Mouse (Mus musculus) embryonic stem cell, embryonic (primary cell): Measurements from ENCODE around the gene Slc22a15.
"Not testable (repeated sequence)": the region's sequence is repeated elsewhere in the genome, so short reads cannot be mapped to it uniquely, and the experiment has no call there.

ENCODE experiments used
- CTCF ChIA-PET, 4 experiments: fragments of 300-600 bp in 2 of 4; fragments of 350-600 bp in 2 of 4; sonication (Branson Sonifier 250); formaldehyde crosslinking; loops; one replicate each; lab custom pipeline; 2022; ENCODE audit warnings: inconsistent platforms in 2 of 4; lab: Charles Lee
- POLR2A ChIA-PET, 4 experiments: fragments of 300-600 bp in 2 of 4; fragments of 350-600 bp in 2 of 4; sonication (Branson Sonifier 250); formaldehyde crosslinking; loops; one replicate each; lab custom pipeline; 2022; ENCODE audit warnings: antibody characterized with exemption in 4 of 4, inconsistent platforms in 1 of 4; lab: Charles Lee

Slc22a15 gene

DNA sequence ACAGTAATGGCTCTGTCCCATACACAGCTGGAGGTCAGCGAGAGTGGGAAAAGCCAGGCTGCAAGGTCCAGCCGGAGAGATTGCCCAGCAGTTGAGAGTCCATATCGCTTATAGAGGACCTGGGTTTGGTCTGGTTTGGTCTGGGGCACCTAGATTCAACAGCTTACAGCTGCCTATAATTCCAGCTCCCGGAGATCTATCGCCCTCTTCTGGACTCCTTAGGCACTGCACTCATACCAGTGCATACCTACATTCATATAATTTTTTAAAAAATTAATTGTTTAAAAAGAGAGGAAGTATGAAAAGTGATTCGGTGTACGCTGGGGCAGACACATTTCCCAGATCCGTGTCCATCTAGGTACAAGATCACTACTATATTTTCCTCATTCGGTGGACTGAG is 84.9 kb downstream of the Slc22a15 start:
- CTCF ChIA-PET = interaction anchor here (0.6 to 2.6 kb wide), 45 partner anchors 8 to 1040 kb away, joined by 3 to 17 read pairs (median 3); partner anchors contain the start of genes Atp1a1 (in 1 of the 4) and Mab21l3 (in 1 of the 4)
- POLR2A ChIA-PET = interaction anchor here in 2 of 4 experiments (1.0 to 1.4 kb wide), 3 partner anchors 9 to 235 kb away, joined by 3 to 5 read pairs (median 3); no protein-coding TSS in a partner anchor

DNA sequence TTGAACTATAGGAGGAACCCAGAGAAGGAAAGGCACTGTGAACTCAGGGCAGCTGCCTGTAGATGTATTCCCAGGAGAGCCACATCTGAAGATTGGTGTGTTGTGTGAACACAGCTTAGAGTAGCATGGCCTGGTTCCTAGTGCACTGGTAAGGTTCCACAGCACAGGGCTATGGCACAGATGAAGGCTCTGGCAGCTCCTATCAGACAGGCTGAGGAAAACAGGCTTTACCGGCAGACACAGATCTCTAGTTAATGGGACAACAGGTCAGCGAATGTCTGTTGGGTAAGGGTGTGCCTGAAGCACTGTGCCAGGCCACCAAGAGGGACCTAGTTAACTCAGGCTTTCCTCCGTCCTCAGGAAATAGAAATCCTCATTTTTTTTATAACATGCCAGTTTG is 87.3 kb downstream of the Slc22a15 start:
- POLR2A ChIA-PET = interaction anchor here in 2 of 4 experiments (0.6 to 1.5 kb wide), 3 partner anchors 10 to 361 kb away, joined by 3 to 4 read pairs (median 3); no protein-coding TSS in a partner anchor

DNA sequence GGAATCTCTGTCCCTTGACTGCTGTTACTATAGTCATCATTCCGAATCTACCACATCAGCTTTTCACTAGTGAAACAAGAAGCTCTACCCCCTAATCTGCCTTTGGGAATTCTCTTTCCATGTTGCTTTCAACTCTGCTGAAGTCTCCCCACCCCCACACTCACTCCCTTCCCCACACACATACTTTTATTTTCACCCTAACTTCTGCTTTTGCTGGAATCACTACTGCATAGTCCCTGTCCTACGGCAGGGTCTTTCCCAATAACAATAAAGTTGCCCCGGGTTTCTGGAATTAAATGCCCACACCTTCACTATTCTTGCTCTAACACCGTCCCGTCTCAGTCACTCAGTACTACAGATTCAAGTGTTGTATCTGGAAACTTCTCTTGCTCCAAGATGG is 87.7 kb downstream of the Slc22a15 start:
- ChIA-PET POLR2A (interaction anchor here in 3 of 4 experiments (0.6 to 1.5 kb wide), 14 partner anchors 12 to 691 kb away, joined by 3 to 8 read pairs (median 4); partner anchors contain the start of genes Atp1a1 (in 1 of the 3), Mab21l3 (in 1 of the 3) and Slc22a15 (in 1 of the 3)), CTCF (interaction anchor here in 3 of 4 experiments (0.6 to 1.1 kb wide), 9 partner anchors 24 to 533 kb away, joined by 3 to 6 read pairs (median 3); no protein-coding TSS in a partner anchor)

More for the DNA sequence above, 87.3 kb downstream of the Slc22a15 start:
- CTCF ChIA-PET = no interaction called here

DNA sequence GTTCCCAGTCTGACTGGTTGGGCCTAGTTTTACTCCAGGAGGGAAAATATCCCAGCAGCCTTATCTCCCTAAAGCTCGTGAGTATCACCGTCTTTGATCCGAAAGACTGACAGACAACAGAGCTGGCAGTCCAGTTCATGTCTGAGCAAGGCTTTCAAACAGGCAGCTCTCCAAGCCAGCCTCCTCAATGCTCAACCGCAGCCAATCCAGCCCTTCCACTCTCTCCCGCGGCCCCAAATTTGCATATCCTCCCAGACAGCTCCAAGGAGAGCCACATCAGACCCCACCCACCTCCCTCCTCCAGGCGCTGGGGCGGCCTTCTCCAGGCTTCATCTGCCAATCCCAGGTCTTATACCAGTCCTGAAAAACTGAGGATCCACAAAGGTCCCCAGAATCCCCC is 88.2 kb downstream of the Slc22a15 start:
- ChIA-PET POLR2A (interaction anchor here in 3 of 4 experiments (0.5 to 1.5 kb wide), 17 partner anchors 10 to 690 kb away, joined by 3 to 8 read pairs (median 4); partner anchors contain the start of genes Atp1a1 (in 1 of the 3), Mab21l3 (in 1 of the 3) and Slc22a15 (in 1 of the 3)), CTCF (interaction anchor here in 3 of 4 experiments (0.6 to 1.1 kb wide), 10 partner anchors 15 to 532 kb away, joined by 3 to 6 read pairs (median 3); no protein-coding TSS in a partner anchor)

DNA sequence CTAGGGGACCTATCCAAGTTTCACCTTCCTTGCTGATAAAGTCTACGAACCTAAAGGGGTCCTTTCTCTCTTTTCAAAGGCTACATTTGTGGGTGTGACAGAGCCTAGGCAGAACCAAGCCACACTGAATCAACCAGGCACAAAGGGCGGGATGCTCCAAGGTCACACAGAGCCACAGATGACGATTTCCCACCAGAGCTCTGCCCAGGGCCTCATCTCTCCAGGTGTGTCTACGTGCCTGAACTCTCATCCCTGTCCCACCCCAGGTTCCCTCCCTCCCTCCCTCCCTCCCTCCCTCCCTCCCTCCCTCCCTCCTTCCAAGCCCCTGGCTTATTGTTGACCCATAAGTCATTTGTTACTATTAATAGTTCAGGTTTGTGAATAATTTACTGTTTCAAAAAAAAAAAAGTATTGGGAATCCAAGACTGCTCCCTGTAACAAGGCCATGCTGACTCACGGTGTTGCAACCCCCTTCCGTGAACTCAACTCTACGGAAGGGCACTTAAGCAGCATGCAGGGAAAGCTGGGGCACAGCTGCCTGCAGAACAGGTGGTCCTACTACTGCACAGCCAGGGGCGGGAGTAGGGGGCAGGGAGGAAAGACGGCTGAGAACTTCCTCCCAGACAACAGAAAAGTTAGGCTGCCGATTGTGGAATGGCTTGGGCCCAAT is 92.9 kb downstream of the Slc22a15 start:
- CTCF ChIA-PET = interaction anchor here in 1 of 4 experiments (0.6 kb wide), 1 partner anchor 164 kb away, joined by 3 read pairs; no protein-coding TSS in a partner anchor
- POLR2A ChIA-PET = interaction anchor here in 1 of 4 experiments (0.5 to 0.9 kb wide), 2 partner anchors 26 to 418 kb away, joined by 3 to 4 read pairs; no protein-coding TSS in a partner anchor

DNA sequence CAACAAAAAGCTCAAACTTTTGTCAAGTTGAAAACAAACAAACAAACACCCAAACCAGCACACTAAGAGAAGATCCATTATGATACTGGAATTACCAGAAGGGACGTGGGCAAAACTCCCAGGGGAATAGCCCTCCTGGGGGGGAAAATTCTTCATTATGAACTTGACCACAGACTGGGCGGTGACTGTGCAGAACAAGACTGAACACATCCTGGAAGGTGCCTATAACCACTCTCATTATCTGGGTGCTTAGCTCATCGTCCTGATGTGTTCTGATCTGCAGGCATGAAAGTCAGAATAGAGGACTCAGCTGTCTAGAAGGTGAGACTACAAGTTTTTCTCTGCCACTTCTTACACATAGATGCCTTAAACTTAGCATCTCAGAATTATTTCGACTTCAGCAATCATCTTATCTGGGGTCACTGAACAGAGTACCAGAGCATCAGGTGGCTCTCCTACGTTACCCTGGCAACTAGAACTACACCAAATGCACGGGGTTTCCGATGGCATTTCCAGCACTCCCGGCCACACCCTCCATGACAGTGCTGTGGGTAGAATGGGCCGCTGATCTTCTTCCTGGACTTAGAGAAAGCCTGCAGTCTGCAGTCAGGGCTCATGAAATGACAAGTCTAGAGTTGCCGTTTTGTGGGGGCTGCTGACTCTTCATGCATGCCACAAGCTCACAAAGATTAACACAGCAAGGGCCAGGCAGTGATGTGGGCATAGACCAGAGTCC is 94.2 kb downstream of the Slc22a15 start:
- ChIA-PET POLR2A (interaction anchor here in 1 of 4 experiments (1.1 kb wide), 1 partner anchor 9 kb away, joined by 5 read pairs; no protein-coding TSS in a partner anchor), CTCF (no interaction called here)

DNA sequence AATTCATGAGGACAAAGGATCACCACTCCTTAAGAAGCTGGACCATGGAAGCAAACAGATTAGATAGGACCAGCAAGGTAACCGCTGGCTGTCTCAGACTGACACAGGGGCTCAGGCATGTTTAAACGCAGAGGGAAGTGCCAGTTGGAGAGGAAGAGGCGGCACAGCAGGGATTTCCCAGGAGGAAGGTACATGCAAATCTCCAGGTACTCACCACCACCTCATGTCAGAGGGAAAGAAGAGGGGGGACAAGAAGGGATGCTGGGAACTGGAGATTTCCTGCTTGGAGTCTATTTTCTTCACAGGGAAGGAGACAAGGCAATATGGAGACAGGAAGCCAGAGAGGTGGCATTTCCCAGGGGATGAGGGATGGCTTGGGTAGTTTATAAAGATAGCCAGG is 95.7 kb downstream of the Slc22a15 start:
- POLR2A ChIA-PET = no interaction called here
- CTCF ChIA-PET = interaction anchor here in 2 of 4 experiments (0.6 to 0.8 kb wide), 2 partner anchors 16 to 325 kb away, joined by 3 read pairs; no protein-coding TSS in a partner anchor

DNA sequence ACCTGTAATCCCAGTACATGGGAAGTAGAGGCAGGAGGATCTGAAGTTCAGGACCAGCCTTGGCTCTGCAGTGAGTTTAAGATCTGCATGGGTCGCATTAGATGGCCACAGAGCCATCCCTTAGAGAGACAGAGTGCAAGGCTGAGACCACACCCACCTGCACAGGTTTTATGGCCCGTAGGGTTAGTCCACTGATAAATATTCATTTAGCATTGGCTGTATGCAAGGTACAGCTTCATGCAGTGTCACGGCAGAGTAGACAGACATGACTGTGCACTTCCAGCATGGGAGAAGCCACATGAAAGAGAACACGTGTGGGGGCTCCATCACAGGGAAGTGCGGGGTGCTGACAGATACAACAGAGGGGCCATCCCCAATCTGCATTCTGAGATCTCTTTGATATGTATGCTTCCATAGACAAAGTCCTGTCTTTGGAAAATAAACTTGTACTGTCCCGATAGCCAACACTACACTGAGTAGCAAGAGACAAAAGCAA is 97.0 kb downstream of the Slc22a15 start:
- POLR2A ChIA-PET = interaction anchor here in 1 of 4 experiments (0.6 kb wide), 1 partner anchor 10 kb away, joined by 3 read pairs; no protein-coding TSS in a partner anchor
- CTCF ChIA-PET = no interaction called here

DNA sequence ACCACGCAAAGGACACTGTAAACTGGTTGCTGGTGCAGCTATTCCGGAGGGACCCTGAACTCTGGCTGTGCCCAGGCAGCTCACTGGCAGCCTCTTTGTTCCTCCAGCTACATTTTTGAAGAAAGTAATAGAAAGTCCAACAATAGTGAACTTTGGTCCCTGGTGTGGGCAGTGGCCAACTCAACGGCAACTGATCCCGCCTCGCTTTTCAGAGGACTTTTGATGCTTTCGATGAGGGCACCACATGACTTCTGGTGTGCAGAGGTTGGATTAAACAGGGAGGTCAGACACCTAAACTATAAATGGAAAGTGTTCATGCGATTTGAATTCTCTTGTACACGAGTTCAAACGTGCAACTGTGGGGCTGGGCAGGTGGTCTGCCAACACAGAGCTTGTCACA is 99.9 kb downstream of the Slc22a15 start:
- CTCF ChIA-PET = interaction anchor here in 2 of 4 experiments (0.7 to 2.5 kb wide), 2 partner anchors 15 to 979 kb away, joined by 3 to 11 read pairs; no protein-coding TSS in a partner anchor
- POLR2A ChIA-PET = no interaction called here

DNA sequence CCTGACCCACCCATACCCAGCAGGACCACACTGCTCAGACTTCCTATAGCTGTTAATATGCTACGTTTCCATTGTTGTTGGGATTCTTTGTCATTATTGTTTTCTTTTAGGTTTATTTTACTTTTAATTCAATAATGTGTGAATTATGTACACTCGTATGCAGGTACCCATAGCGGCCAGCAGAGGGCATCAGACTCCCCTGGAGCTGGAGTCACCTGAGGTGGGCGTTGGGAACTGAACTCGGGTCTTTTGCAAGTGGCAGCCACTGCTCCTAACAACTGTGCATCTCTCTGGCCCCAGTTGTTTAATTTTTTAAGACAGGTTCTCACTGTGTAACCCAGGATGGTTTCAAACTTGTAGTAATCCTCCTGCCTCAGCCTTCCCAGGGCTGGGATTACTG is 102.2 kb downstream of the Slc22a15 start:
- ChIA-PET POLR2A (interaction anchor here in 1 of 4 experiments (0.6 kb wide), 1 partner anchor 457 kb away, joined by 3 read pairs; no protein-coding TSS in a partner anchor), CTCF (interaction anchor here (0.6 to 2.2 kb wide), 9 partner anchors 10 to 518 kb away, joined by 3 to 9 read pairs (median 4); no protein-coding TSS in a partner anchor)

DNA sequence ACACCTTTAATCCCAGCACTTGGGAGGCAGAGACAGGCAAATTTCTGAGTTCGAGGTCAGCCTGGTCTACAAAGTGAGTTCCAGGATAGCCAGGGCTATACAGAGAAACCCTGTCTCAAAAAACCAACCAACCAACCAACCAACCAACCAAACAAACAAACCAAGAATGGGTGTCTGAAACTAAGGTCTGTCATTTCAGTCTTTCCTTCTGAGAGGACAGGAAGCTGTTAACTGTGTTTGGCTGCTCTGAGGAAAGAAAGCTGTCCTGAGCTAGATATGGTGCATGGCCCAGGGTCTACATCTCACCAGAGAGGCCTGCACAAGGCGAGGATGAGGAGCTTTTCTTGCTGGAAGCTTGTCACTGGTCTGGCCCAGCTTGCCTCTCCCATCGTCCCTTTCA is 103.5 kb downstream of the Slc22a15 start:
- CTCF ChIA-PET = interaction anchor here in 2 of 4 experiments (1.0 to 2.2 kb wide), 5 partner anchors 9 to 327 kb away, joined by 3 to 9 read pairs (median 4); no protein-coding TSS in a partner anchor
- POLR2A ChIA-PET = not testable (repeated sequence)

DNA sequence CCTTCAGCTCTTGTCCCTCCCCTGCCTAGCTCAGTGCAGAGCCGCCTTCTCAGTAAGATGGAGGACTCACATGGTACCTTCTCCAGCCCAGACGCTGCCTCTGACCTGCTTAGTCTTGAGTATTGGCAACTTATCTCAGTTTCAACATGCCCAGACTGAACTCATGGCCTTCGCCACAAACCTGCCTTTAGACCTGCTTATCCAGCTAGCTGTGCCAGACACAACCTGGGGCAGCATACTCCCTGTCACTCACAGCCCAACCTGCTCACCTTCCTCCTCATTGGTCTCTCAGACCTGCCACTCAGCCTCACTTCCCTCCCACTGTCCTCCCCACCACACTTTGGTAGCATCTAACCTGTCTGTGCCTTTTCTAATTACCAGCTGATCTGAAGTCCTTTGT is 108.2 kb downstream of the Slc22a15 start:
- ChIA-PET CTCF (interaction anchor here in 2 of 4 experiments (1.0 to 1.2 kb wide), 2 partner anchors 23 to 535 kb away, joined by 3 to 4 read pairs; no protein-coding TSS in a partner anchor), POLR2A (interaction anchor here in 2 of 4 experiments (0.6 to 1.5 kb wide), 2 partner anchors 23 to 101 kb away, joined by 3 read pairs; no protein-coding TSS in a partner anchor)

DNA sequence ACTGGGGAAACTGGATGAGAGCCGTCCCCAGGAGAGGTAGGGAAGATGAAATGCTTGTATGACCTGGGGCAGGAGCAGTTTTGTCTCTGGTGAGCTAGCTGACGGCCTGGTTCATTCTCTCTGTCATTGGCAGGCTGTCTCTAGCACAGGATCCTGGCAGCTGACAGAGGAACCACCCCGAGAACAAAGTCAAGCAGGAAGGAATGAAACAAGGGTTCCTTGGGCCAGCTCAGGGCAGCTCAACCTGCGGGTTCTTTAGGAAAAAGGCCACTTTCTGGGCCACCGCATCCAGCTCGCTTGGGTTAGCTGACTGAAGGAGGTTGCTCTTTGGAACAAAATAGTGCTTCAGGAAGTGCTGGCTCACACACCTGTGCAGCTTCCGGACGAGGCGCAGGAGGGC is 109.5 kb downstream of the Slc22a15 start:
- CTCF ChIA-PET = interaction anchor here in 3 of 4 experiments (0.6 to 3.8 kb wide), 5 partner anchors 241 to 520 kb away, joined by 3 to 37 read pairs (median 3); no protein-coding TSS in a partner anchor
- POLR2A ChIA-PET = interaction anchor here in 3 of 4 experiments (0.9 to 1.5 kb wide), 4 partner anchors 21 to 438 kb away, joined by 3 to 4 read pairs (median 4); partner anchors contain the start of gene Igsf3 (in 1 of the 3)

DNA sequence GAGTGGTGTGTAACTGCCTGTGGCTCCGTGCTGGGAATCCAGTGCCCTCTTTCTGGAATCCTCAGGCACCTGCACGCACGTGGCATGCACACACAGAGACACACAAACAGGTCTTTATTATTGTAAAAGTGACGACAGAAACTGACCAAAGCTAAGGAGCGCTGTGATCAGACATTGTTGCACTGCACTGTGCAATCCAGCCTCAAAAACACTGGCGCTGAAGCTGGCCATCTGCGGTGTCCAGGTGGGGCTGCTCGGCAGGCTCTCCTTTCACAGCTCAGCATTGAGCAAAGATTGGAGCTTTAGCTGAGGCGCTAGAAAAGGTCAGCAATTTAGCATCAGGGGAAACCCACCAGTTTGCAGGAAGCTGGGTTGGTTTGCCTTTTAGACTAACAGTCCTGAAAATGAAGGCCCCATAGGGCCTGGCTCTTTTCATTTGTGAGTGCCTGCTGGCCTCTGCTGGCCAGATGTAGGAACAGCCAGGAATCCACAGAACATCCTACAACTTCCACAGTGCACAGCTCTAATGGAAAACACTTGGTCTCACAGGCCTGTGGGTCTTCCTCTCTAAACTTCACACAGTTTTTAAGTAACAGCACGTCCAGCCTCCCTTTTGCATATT is 111.8 kb downstream of the Slc22a15 start:
- ChIA-PET POLR2A (interaction anchor here (0.6 to 1.9 kb wide), 8 partner anchors 8 to 508 kb away, joined by 3 to 8 read pairs (median 6); partner anchors contain the start of gene Atp1a1 (in 1 of the 4)), CTCF (interaction anchor here (0.7 to 3.9 kb wide), 38 partner anchors 9 to 1792 kb away, joined by 3 to 56 read pairs (median 4); partner anchors contain the start of gene Atp1a1 (in 2 of the 4))

DNA sequence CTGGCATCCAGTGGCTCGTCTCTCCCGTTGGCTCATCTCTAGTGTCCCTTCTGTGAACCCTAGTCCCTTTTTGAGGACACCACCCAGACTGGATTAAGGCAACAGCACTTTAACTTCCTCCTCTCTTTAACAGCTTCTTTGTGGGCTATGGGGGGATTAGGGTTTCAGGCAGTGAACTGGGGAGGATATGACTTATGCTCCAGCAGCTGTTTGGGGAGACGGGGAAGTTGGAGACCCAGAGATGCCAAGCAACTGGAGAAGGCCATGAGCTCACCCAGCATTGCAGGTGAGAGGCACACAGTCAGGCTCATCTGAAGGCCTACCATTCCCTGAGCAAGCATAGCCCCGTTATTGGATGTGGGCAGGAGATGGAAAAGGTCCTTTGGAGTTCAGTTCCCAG is 112.3 kb downstream of the Slc22a15 start:
- POLR2A ChIA-PET = interaction anchor here (0.6 to 1.9 kb wide), 8 partner anchors 58 to 508 kb away, joined by 3 to 8 read pairs (median 4); partner anchors contain the start of gene Atp1a1 (in 1 of the 4)
- CTCF ChIA-PET = interaction anchor here (0.6 to 3.9 kb wide), 36 partner anchors 10 to 710 kb away, joined by 3 to 56 read pairs (median 4); partner anchors contain the start of gene Atp1a1 (in 2 of the 4)

DNA sequence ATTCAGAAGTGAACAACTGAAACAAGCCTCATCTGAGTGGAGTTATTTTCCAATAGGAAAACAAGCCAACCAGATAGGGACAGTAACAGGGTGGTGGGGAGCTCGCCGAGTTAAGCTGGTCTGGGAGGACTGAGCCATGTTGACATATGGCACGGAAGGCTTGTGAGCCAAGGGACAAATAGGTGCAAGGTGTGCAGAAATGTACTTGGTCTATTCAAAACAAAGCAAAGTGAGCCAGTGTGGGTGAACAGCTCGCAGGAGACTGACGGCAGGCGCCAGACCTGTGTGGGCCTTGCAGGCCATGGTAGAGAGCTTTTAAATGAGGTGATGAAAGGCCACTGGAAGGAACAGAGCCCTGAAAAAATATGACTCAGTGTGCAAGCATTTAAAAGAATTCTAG is 116.6 kb downstream of the Slc22a15 start:
- POLR2A ChIA-PET = interaction anchor here in 1 of 4 experiments (0.9 to 6.0 kb wide), 2 partner anchors 28 to 203 kb away, joined by 3 to 29 read pairs; partner anchors contain the start of gene Atp1a1
- CTCF ChIA-PET = interaction anchor here in 3 of 4 experiments (0.5 to 1.7 kb wide), 6 partner anchors 314 to 878 kb away, joined by 3 to 5 read pairs (median 4); no protein-coding TSS in a partner anchor
